Mouse (Mus musculus) frontal cortex, postnatal 25 days (tissue): ENCODE measurements around the gene Anxa1.

Source experiments
- DNase-seq, 2 experiments: peaks; one replicate each; pipeline ENCODE4 v3.0.0; 2022; ENCODE audit warnings: low spot score in 2 of 2

Gene Anxa1

DNA sequence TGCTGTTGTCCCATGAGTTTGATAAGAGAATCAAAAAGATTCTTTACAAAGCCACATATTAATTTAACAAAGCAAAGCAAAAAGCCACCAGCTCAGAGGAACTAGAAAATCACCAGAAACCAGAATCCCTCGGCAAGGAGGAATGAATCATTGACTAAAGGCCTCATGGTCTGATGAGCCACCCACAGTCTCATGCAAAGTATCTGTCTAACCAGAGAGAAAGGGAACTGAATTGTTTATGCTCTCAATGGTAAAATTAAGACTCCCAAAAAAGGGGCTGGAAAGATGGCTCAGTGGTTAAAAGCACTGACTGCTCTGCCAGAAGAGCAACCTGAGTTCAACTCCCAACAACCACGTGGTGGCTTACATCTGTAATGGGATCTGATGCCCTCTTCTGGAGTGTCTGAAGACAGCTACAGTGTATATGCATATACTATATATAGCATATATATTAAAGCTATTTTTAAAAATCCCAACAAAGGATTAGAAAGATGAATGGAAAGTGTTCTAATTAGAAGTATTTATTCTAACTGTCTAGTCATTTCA, 9.5 kb downstream of the Anxa1 start:
- DNase-seq: no peak

DNA sequence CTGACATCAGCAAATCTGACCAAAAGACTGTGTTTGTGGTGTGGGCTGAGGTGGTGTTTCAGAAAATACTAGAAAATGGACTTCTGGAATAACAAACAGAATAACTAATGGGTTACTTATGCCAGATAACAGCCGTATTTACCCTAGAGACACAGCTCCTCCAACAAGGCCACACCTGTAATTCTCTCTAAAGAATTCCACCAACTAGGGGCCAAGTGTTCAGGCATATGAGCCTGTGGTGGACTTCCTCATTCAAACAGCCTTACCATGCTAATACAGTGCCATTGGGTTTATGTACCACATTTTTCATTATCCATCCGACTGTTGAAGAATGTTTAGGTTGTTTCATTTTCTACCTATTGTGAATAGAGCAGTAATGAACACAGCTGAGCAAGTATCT, 20.6 kb downstream of the Anxa1 start:
- DNase-seq: no peak

DNA sequence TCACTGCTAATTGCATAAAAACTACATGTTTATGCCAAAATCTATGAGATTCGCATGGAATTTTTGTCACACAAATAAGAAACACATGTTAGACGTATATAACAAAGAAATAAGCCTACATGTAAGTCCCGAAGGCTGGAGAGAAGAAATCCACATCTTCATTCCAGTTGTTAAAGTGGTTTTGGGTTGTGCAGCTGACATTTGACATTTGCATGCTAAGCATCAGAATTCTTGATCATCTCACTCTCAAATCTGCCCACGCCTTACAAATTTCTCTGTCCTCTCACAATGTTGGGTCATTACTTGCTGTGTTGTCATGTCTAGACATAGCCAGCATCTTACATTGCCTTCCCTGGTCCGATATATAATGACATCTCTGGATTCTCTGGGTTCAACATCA, 24.2 kb downstream of the Anxa1 start:
- no peak for DNase-seq

DNA sequence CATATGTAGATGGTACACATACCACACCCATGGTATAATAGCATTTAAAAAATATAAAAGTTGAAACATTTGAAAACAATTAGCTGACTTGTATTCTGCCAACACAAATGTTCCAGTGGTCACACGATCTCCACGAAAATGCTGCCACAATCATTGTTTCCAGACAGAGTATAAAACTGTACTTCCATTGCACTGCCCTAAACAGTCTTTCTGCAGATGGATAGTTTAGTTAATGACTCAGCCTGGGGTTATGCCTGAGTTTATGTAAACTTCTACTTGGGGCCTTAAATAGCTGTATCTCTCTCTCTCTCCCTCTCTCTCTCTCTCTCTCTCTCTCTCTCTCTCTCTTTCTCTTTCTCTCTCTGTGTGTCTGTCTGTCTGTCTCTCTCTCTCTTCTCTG, 24.7 kb downstream of the Anxa1 start:
- DNase-seq: no peak

DNA sequence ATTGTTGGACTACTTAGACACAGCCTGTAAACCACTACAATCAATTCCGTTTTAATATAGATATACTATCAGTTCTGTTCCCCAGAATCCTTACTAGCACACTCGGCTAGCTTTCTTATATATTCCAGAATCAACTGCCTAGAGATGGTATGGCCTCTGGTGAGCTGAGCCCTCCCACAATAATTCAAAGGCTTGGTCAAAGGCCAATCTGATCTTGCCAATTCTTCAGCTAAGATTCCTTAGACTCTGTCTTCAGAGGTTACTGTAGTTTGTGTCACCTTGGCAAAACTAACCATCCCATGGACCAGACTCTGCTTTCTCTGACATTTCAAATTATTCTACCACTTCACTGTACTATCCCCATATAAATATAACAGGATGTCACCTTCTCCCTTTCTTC, 25.4 kb downstream of the Anxa1 start:
- no peak for DNase-seq

DNA sequence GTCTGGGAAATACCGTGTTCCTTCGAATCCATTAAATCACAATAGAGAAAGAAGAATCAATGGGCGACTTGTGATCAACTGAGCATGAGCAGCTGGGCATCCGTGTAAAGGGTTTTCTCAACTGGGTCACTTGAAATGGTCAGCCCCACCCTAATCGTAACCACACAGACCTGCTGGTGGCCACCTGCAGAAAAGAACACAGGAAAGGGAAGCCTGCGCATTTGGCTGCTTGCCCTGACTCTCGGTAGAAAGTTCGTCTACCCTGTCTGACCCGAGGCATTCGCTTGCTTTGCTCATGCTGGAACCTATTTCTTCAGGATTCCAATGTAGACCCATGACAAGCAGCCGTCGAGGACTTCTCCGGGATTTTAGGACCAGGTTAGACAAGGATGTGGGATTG, 25.8 kb downstream of the Anxa1 start:
- no peak for DNase-seq

DNA sequence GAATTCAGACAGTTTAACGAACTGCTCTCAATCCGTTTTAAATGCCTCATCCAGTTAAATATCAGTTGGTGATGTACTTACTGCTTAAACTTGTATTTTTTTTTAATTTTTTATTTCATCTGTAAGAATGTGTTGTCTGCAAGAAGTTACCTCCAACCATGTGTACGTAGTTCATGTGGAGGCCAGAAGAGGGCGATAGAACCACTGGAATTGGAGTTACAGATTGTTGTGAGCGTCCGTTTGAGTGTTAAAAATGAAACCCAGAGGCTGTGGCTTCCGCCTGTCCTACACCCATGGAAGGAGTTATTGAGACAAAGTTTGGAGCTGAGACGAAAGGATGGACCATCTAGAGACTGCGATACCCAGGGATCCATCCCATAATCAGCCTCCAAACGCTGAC, 27.5 kb downstream of the Anxa1 start:
- no peak for DNase-seq

DNA sequence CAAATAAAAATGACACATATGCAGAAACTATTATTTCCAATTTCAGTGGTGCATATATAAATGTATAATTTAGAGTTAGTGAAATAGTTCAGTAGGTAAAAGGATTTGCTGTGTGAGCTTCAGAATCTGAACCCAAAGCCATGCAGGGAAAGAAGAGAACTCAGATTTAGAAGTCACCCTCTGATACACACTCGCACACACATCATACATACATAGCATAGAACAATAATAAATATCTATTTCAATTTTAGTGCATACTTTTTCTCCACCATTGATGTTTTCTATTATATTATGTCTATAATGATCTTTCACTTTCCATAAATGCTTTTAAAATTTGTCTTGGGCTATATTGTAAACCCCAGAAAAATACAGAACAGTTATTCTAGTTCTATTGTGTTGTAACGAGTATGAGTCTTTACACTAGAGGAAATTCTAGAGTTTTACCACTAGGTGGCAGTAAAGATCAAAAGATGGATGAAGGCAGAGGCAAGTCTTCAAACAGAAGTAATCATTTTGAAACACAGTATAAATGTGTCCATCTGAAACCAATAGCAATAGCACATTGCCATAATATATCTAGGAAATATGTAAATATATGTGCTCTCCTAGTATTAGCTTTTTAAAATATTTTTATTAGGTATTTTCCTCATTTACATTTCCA, 28.7 kb downstream of the Anxa1 start:
- no peak for DNase-seq

DNA sequence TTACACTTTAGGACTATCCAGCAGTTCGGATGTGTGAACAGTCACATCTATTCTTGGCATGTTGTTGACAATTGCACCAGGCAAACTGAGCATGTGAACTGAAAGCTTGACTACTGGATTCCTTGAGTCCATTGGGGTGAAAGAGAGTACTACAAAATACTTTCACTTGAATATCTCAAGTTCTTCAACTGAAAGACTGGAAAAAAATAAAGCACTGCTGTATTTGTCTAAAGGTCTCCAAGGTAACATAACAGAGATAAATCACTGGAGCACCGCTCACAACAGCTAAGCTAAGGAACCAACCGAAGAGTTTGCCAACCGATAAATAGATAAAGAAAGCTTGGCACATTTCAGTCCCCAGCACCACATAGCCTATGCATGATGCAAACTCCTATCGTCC, 32.1 kb downstream of the Anxa1 start:
- DNase-seq: no peak

DNA sequence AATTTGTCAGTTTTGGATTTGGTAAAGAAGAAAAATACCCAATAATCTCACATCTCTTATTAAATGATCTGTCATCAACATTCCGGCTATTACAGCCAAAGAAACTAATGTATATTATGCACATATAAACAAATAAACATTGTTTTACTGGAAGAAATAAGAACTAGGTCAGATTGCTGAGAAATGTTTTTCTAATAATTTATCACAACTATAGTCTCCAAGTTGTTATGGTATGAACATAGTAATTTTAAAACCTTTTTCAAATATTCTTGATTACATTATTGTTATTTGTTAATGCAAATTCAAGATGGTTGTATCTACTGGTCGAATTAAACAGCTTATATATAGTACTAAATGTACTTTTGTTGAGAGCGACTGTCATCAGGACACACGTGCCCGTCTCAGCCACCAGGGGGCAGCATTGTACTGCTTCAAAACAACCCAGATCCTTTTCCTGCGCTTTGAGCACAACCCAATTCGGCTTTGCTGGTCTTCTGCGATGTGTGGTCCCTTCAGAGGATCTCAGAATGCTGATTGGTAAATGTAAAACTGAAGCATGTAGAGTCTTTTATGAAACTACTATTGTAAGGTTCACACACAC, 45.3 kb downstream of the Anxa1 start:
- DNase-seq: peak; percentile 65 to 73

DNA sequence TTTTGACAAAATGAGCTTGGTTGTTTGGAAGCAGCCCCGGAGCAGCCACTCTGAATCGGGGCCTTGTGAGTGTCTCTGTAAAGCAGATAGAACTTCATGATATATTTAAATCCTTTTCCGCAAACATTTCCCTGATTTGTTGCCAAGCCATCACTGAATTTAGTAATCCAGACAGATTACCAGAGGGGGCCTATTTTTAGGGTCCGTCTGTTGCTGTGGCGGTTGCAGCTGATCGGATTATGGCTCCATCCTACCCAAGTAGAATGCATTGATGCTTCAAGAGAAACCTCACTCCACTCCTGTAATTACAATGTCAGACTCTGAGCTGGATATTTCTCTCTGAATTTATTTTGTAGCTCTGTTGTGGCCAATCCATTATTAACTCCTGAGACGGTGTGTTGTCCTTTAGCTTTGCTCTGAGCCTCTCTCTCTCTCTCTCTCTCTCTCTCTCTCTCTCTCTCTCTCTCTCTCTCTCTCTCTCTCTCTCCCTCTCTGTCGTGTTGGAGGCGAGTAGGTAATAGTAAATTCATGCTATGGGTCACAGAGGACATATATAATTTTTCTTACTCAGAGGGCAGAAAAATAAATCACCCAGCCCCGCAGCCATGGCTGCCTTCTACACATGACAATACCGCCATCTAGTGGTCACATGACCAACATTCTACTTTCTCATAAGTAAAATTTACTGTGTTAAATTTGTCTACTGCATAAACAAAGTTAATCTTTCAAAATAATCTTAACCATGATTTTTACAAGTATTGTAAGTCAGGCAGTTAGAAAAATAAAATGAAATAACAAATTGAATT, 46.0 kb downstream of the Anxa1 start:
- DNase-seq: peak; percentile 11 to 21

DNA sequence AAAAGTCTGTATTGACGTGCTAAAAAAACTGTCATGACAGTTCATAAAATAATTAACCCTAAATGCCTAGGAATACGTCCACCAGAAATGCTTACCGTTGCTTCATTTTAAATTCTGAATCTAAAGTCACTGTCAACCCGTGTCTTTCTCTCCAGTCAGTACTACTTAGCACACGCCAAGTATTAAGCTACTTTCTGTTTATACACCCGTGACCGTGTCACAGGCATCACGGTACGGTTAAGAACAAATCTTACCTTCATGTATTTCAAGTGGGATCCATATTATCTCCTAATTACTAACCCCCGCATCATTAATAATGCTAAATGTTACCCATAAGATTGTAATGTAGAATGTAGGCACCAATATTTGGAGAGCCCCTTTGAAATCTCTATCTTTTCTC, 46.7 kb downstream of the Anxa1 start:
- no peak for DNase-seq
